Mouse (Mus musculus) midbrain, embryonic 14.5 days (tissue): ENCODE measurements around the gene Cilp. TPM values are rescaled to one million over a fixed set of nuclear protein-coding genes. Genes with fewer than 3 reads are reported as not detected.

ENCODE experiments used
- polyA plus RNA-seq: library from polyadenylated mRNA; unstranded; fragments of >200 nt; fragmentation: Nextera tagmentation; extraction: Ambion mirVana; gene quantifications from 2 replicates; pipeline ENCODE4 v1.2.1, GENCODE M21; 2014

Gene Cilp
- polyA plus RNA-seq, 1 experiment from 2014 or later, result 0.17 TPM

Other genes with a start within 250 kb of the Cilp start
- 152 and 171 TPM in 2 replicates for gene Hacd3, start 243.5 kb upstream of the Cilp start, polyA plus RNA-seq
- 33.9 and 39.1 TPM in 2 replicates for gene Dpp8, start 232.8 kb upstream of the Cilp start, polyA plus RNA-seq
- gene Igdcc4, start 163.7 kb upstream of the Cilp start, polyA plus RNA-seq, result 14.9 and 17.3 TPM in 2 replicates
- gene Igdcc3, start 124.0 kb upstream of the Cilp start, polyA plus RNA-seq, result 10.7 and 14.1 TPM in 2 replicates
- 5.2 and 6.5 TPM in 2 replicates for gene Parp16, start 69.8 kb upstream of the Cilp start, polyA plus RNA-seq
- gene Clpx, start 29.1 kb downstream of the Cilp start, polyA plus RNA-seq, result 38.1 and 45.6 TPM in 2 replicates
- 10.1 and 13.1 TPM in 2 replicates for gene Pdcd7, start 80.9 kb downstream of the Cilp start, polyA plus RNA-seq
- 1.5 and 1.7 TPM in 2 replicates for gene Ubap1l, start 95.9 kb downstream of the Cilp start, polyA plus RNA-seq
- gene Kbtbd13, start 126.5 kb downstream of the Cilp start, polyA plus RNA-seq, result 0.23 and 0.47 TPM in 2 replicates
- 6.5 and 7.1 TPM in 2 replicates for gene Rasl12, start 133.3 kb downstream of the Cilp start, polyA plus RNA-seq
- gene Slc51b, start 157.8 kb downstream of the Cilp start, polyA plus RNA-seq, result not detected in 2 replicates
- 22.0 and 23.5 TPM in 2 replicates for gene Mtfmt, start 170.6 kb downstream of the Cilp start, polyA plus RNA-seq
- gene Spg21, start 195.8 kb downstream of the Cilp start, polyA plus RNA-seq, result 137 and 162 TPM in 2 replicates